Mouse (Mus musculus): ENCODE measurements around the gene Mcu. TPM values are rescaled to one million over a fixed set of nuclear protein-coding genes. Genes with fewer than 3 reads are reported as not detected.
A peak's percentile ranks its signal among the peaks of the same experiment; 100 is the strongest.

The Mcu gene
- polyA plus RNA-seq, 2 experiments = 3.5 to 7.9 TPM

GRCm38 (mm10) chr10:59451839-59452238, 164.7 kb downstream of the Mcu start:
- no peak overlapping the region for H3K4me2 ChIP-seq (ENCODE audit: low read depth)
- H3K9ac ChIP-seq (replicated peaks) = no peak overlapping the region
- H3K27me3 ChIP-seq (ENCODE audit: control insufficient read depth, insufficient read depth, low read length) = no peaks in the 10 kb centered on the region
- H3K36me3 ChIP-seq (replicated peaks; ENCODE audit: control insufficient read depth, insufficient read depth, low read depth) = no peaks in the 10 kb centered on the region
- no peak overlapping the region for H3K4me3 ChIP-seq (ENCODE audit: insufficient read depth in 1 of 2, low read depth in 2 of 2, low read length in 2 of 2)
- DNase-seq (ENCODE audit: low read depth in 3 of 3, low spot score in 3 of 3) (peak in 1 of 3 experiments; percentile 4), ATAC-seq (ENCODE audit: insufficient read depth) (no peak)
- WGBS (ENCODE audit: insufficient replicate concordance) = 55% methylated on average over 5 of the region's 5 CpGs
- TF ChIP-seq EP300 (IDR thresholded peaks at IDR 0.05; ENCODE audit: low read depth) (no peak), CTCF (IDR thresholded peaks at IDR 0.05; ENCODE audit: low read depth) (peak; percentile 48)
- no peak overlapping the region for H3K27ac ChIP-seq
- H3K4me1 ChIP-seq (replicated peaks; ENCODE audit: control insufficient read depth in 2 of 2, insufficient read depth in 2 of 2, low read length in 1 of 2) = no peaks in the 10 kb centered on the region
- H3K9me3 ChIP-seq (ENCODE audit: control insufficient read depth, low read length) = no peaks in the 10 kb centered on the region

- no peak for ATAC-seq (ENCODE audit: insufficient read depth)
- peaks cover 0 to 8% of the 10 kb centered on the region in 2 experiments; a peak in 2 of 4 replicates for H3K4me1 ChIP-seq (replicated peaks; ENCODE audit: control insufficient read depth in 2 of 2, insufficient read depth in 2 of 2, low read length in 1 of 2)
- H3K4me2 ChIP-seq (ENCODE audit: low read depth) = no peak overlapping the region
- H3K27me3 ChIP-seq (ENCODE audit: control insufficient read depth, insufficient read depth, low read length) = no peaks in the 10 kb centered on the region
- TF ChIP-seq EP300 (IDR thresholded peaks at IDR 0.05; ENCODE audit: low read depth) (no peak), CTCF (IDR thresholded peaks at IDR 0.05; ENCODE audit: low read depth) (no peak)
- no peak overlapping the region for H3K9ac ChIP-seq (replicated peaks)
- no peak for DNase-seq (ENCODE audit: low read depth in 3 of 3, low spot score in 3 of 3)
- H3K36me3 ChIP-seq (replicated peaks; ENCODE audit: control insufficient read depth, insufficient read depth, low read depth) = no peaks in the 10 kb centered on the region
- no peak overlapping the region for H3K4me3 ChIP-seq (ENCODE audit: insufficient read depth in 1 of 2, low read depth in 2 of 2, low read length in 2 of 2)
- H3K27ac ChIP-seq = no peak overlapping the region
- H3K9me3 ChIP-seq (ENCODE audit: control insufficient read depth, low read length) = no peaks in the 10 kb centered on the region
- 52% methylated on average over 9 of the region's 9 CpGs for WGBS (ENCODE audit: insufficient replicate concordance)
Measured at GRCm38 (mm10) chr10:59447546-59447945, 168.9 kb downstream of the Mcu start.

- WGBS (ENCODE audit: insufficient replicate concordance) = 57% methylated on average over 10 of the region's 10 CpGs
- H3K27me3 ChIP-seq (ENCODE audit: control insufficient read depth, insufficient read depth, low read length) = no peaks in the 10 kb centered on the region
- no peak overlapping the region for H3K27ac ChIP-seq
- no peak overlapping the region for H3K4me3 ChIP-seq (ENCODE audit: insufficient read depth in 1 of 2, low read depth in 2 of 2, low read length in 2 of 2)
- no peak for ATAC-seq (ENCODE audit: insufficient read depth)
- no peaks in the 10 kb centered on the region for H3K36me3 ChIP-seq (replicated peaks; ENCODE audit: control insufficient read depth, insufficient read depth, low read depth)
- no peak for DNase-seq (ENCODE audit: low read depth in 3 of 3, low spot score in 3 of 3)
- H3K4me1 ChIP-seq (replicated peaks; ENCODE audit: control insufficient read depth in 2 of 2, insufficient read depth in 2 of 2, low read length in 1 of 2) = peaks cover 0 to 8% of the 10 kb centered on the region in 2 experiments; a peak in 2 of 4 replicates
- no peak for TF ChIP-seq CTCF (IDR thresholded peaks at IDR 0.05; ENCODE audit: low read depth)
- TF ChIP-seq EP300 (IDR thresholded peaks at IDR 0.05; ENCODE audit: low read depth) = no peak
- no peak overlapping the region for H3K9ac ChIP-seq (replicated peaks)
- H3K4me2 ChIP-seq (ENCODE audit: low read depth) = no peak overlapping the region
- H3K9me3 ChIP-seq (ENCODE audit: control insufficient read depth, low read length) = no peaks in the 10 kb centered on the region
Measured at GRCm38 (mm10) chr10:59446911-59447437, 169.5 kb downstream of the Mcu start.

GRCm38 (mm10) chr10:59444635-59445034, 171.9 kb downstream of the Mcu start:
- DNase-seq (ENCODE audit: low read depth in 3 of 3, low spot score in 3 of 3) (no peak), ATAC-seq (ENCODE audit: insufficient read depth) (no peak)
- Histone ChIP-seq H3K27ac (no peak overlapping the region), H3K4me1 (replicated peaks; ENCODE audit: control insufficient read depth in 2 of 2, insufficient read depth in 2 of 2, low read length in 1 of 2) (peaks cover 0 to 8% of the 10 kb centered on the region in 2 experiments; a peak in 2 of 4 replicates), H3K36me3 (replicated peaks; ENCODE audit: control insufficient read depth, insufficient read depth, low read depth) (no peaks in the 10 kb centered on the region), H3K27me3 (ENCODE audit: control insufficient read depth, insufficient read depth, low read length) (no peaks in the 10 kb centered on the region), H3K4me3 (ENCODE audit: insufficient read depth in 1 of 2, low read depth in 2 of 2, low read length in 2 of 2) (no peak overlapping the region), H3K9ac (replicated peaks) (no peak overlapping the region), H3K9me3 (ENCODE audit: control insufficient read depth, low read length) (no peaks in the 10 kb centered on the region), H3K4me2 (ENCODE audit: low read depth) (no peak overlapping the region)
- 25% methylated on average over 8 of the region's 8 CpGs for WGBS (ENCODE audit: insufficient replicate concordance)
- TF ChIP-seq CTCF (IDR thresholded peaks at IDR 0.05; ENCODE audit: low read depth) (no peak), EP300 (IDR thresholded peaks at IDR 0.05; ENCODE audit: low read depth) (no peak)

GRCm38 (mm10) chr10:59444106-59444505, 172.4 kb downstream of the Mcu start:
- no peak for TF ChIP-seq EP300 (IDR thresholded peaks at IDR 0.05; ENCODE audit: low read depth)
- TF ChIP-seq CTCF (IDR thresholded peaks at IDR 0.05; ENCODE audit: low read depth) = no peak
- ATAC-seq (ENCODE audit: insufficient read depth) (no peak), DNase-seq (ENCODE audit: low read depth in 3 of 3, low spot score in 3 of 3) (no peak)
- WGBS (ENCODE audit: insufficient replicate concordance) = 26% methylated on average over 3 of the region's 3 CpGs
- H3K27me3 ChIP-seq (ENCODE audit: control insufficient read depth, insufficient read depth, low read length) = no peaks in the 10 kb centered on the region
- H3K4me1 ChIP-seq (replicated peaks; ENCODE audit: control insufficient read depth in 2 of 2, insufficient read depth in 2 of 2, low read length in 1 of 2) = peaks cover 0 to 8% of the 10 kb centered on the region in 2 experiments; a peak in 2 of 4 replicates
- no peaks in the 10 kb centered on the region for H3K36me3 ChIP-seq (replicated peaks; ENCODE audit: control insufficient read depth, insufficient read depth, low read depth)
- no peak overlapping the region for H3K27ac ChIP-seq
- H3K9ac ChIP-seq (replicated peaks) = no peak overlapping the region
- H3K4me3 ChIP-seq (ENCODE audit: insufficient read depth in 1 of 2, low read depth in 2 of 2, low read length in 2 of 2) = no peak overlapping the region
- no peaks in the 10 kb centered on the region for H3K9me3 ChIP-seq (ENCODE audit: control insufficient read depth, low read length)
- H3K4me2 ChIP-seq (ENCODE audit: low read depth) = no peak overlapping the region

All from liver, embryonic 14.5 days (tissue).